Mouse (Mus musculus) urinary bladder, adult 18-20 months (tissue): ENCODE data around the gene Hoxa7.

Source experiments
- DNase-seq, 2 experiments: peaks; one replicate each; pipeline ENCODE4 v3.0.0; 2022; ENCODE audit warnings: low spot score in 2 of 2, mixed read lengths in 2 of 2

The Hoxa7 gene

DNA sequence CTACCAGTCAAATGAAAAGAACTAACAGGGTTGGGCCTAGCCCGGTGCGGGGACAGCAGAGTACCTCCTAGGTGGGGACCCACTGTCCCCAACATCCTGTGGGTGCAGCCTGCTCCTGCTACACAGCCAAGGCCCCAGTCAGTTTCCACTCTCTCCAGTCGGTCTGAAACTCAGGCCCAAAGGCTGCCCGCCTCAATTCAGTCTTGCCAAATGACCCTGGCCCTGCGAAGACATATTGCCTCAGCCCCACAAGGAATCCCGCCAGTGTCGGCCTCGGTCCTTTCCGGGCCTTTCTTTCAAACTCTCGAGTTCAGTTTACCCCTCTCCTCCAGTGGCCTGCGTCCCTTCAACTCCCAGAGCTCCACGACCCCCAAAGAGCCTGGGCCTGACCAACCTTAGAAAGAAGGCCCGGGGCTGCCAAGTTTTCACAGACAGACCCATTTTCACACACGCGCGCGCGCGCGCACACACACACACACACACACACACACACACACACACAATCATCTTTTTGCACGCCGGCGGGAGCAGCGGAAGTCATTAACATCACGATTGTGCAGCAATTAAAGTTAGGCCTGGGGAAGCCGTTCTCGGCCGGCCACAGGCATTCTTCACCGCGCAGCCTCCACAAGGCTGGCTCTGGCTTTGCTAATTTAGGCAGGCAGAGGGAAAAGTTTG, 21.4 kb downstream of the Hoxa7 start:
- DNase-seq, result no peak

- DNase-seq, result peak in 1 of 2 experiments; percentile 45
These were observed 24.4 kb downstream of the Hoxa7 start for GRCm38 (mm10) chr6:52197271-52197670.

- no peak for DNase-seq
These were observed 24.8 kb downstream of the Hoxa7 start for GRCm38 (mm10) chr6:52196811-52197210.

- DNase-seq, result no peak
These were observed 27.0 kb downstream of the Hoxa7 start for GRCm38 (mm10) chr6:52194690-52195089.

GRCm38 (mm10) chr6:52191860-52192550, 29.6 kb downstream of the Hoxa7 start:
- DNase-seq, result peak; percentile 73 to 81

DNA sequence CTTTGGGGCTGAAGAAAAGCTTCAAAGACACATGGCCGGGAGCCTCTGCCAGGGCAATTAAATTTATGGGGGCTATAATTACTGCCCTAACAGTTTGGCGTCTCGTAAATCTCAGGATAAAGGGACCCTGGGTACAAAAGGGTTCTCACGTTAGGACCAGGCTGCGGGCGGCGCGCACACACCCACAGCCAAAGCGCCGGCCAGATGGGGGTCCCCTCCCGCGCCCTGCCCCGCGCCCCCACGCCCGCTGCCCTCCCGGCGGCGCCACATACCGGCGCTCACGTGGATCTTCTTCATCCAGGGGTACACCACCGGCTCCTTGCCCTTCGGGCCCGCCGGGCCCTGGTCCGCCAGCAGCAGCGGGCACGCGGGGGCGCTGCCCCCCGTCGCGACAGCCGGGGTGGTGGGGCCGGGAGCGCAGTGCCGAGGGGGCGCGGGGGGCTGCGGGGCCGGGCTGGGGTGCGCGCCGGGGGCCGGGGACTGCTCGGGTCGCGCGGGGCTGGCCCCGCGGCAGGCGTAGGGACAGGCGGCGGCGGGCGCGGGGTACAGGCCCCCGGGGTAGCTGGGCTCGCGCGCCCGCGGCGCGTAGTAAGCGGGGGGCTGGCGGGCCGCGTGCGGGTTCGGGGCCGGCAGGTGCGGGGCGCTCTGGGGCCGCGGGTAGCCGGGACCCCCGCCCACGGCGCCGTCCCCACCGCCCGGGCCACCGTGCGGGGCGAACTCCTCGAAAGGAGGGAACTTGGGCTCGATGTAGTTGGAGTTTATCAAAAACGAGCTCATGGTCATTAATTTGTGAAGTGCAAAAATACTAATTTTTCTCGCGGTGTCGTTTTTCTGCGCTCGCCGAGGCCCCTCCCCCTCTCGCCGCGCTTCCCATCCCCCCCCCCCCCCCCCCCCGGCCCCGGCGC, 30.5 kb downstream of the Hoxa7 start, which contains the start of gene Hoxa4:
TSS of gene Hoxa4 (minus strand) at position 848 of the 905 bp plus-strand sequence.
- DNase-seq, result no peak

DNA sequence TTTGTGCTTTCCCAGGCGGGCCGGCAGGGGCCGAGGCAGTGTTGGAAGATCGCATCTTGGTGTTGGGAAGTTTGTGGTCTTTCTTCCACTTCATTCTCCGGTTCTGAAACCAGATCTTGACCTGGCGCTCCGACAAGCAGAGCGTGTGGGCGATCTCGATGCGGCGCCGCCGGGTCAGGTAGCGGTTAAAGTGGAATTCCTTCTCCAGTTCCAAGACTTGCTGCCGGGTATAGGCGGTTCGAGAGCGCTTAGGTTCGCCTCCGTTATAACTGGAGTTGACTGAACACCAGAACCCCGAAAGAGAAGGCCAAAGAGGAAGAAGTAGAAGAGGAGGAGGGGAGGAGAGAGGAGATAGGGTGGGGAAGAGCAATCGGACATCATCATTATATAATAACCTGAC, 31.2 kb downstream of the Hoxa7 start:
- no peak for DNase-seq

DNA sequence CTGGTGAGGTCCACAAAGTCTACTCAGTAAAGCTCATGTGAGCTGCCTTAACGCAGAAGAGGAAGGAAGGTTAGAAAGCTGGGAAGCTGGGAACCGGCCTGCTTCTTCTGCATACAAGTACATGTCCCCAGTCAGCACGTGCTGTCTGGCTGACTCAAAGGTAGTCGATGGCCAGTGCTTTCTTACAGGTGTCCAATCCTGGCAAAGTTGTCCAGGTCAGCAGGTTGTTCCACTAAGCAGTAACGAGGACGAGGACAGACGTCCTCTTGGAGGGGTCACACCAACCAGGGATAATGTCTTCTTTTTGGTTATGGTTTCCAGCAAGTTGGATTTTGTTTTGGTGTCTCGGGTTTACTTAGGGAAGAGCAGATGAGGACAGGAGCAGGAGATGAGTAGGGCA, 31.7 kb downstream of the Hoxa7 start:
- DNase-seq, result no peak

DNA sequence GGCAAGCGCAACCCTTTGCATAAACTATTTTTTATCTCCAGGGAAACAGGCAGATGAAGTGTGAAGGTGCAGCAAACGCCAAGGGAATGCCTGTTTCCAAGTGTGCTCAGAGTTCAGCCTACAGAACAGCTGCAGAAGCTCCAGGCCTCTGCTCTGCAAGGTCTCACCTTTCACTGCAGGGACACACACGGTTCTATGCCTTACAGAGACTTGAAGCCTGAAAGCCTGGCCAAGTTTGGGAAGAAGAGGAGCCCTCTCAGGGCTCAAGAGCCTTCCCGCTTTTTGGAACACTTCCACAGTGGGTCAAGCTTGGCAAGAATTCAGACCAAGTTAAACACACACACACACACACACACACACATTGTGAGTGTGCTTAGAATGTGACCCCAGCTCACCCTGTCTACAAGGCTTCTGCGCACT, 32.5 kb downstream of the Hoxa7 start:
- DNase-seq, result no peak

DNA sequence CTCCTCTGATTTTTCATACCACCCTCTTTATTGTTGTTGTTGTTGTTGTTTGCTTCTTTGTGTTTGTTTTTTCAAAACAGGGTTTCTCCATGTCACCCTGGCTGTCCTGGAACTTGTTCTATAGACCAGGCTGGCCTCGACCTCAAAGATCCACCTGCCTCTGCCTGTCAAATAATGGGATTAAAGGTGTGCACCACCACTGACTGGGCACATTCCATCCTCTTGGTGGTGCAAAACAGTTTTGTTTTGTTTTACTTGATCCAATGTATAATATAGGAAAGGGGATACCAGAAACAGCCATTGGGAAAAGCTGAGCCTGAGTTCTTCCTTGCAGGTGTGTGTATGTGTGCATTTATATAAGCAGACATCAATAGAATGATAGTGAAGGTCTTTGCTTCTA, 35.2 kb downstream of the Hoxa7 start:
- no peak for DNase-seq

DNA sequence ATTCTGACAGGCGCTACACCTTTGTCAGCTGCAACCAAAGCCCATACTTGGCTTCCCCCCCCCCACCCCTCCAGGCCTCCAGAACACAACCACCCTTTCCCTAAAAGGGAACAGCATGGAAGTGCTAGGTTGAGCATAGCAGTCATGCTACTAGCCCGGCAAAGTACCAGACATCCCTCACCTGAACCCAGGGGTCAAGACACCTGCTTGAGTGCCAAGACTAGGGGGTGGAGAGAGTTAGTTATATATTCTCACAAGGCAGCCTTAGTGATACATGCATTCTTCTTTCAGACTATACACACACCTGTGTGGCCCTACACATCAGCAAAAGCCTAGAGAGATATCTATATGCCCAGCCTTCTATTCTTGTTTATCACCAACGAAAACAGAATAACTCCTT, 35.8 kb downstream of the Hoxa7 start:
- DNase-seq, result no peak

DNA sequence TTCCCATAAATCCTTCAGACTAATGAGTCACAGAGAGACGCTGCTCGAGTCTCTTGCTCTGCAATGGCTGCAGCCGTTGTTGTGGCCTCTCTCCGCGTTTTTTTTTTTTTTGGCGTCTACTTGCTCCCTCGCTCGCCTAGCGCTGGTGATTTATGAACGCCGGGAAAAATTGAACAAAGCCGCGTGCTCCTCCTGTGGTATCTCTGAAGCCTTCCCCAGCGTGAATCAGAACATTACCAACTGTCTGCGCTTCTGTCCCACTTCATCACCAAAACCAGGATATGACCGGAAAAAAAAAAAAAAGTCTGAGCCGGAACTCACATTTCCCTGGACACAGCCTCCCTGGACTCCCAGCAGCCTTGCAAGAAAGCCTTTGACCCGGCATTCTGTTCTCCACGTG, 36.4 kb downstream of the Hoxa7 start:
- DNase-seq, result no peak

- no peak for DNase-seq
These were observed 37.0 kb downstream of the Hoxa7 start for GRCm38 (mm10) chr6:52184668-52185067.

- no peak for DNase-seq
These were observed 38.2 kb downstream of the Hoxa7 start for GRCm38 (mm10) chr6:52183311-52184080.

GRCm38 (mm10) chr6:52182793-52183192, 38.9 kb downstream of the Hoxa7 start:
- no peak for DNase-seq

- DNase-seq, result no peak
These were observed 39.6 kb downstream of the Hoxa7 start for GRCm38 (mm10) chr6:52182030-52182429.

GRCm38 (mm10) chr6:52180726-52181125, 40.9 kb downstream of the Hoxa7 start:
- DNase-seq, result no peak

- no peak for DNase-seq
These were observed 41.4 kb downstream of the Hoxa7 start for GRCm38 (mm10) chr6:52180213-52180710.

DNA sequence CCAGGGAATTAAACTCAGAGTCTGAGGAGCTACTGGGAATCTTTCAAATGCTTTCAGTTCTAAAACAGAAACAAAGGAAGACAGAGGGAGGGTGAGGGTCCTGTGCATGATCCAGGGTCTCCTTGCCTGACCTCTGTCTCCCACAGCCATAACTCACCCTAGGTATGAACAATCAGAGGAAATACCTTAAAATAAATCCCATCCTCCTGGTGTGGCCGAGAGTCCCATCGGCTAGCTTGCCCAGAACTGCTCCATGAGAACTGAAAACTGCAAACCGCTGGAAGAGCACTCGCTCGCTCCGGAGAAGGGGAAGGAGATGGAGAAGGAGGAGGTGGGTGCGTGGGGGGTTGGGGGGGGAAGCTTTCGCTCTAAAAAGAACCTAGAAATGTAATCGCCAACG, 42.0 kb downstream of the Hoxa7 start:
- DNase-seq, result no peak

DNA sequence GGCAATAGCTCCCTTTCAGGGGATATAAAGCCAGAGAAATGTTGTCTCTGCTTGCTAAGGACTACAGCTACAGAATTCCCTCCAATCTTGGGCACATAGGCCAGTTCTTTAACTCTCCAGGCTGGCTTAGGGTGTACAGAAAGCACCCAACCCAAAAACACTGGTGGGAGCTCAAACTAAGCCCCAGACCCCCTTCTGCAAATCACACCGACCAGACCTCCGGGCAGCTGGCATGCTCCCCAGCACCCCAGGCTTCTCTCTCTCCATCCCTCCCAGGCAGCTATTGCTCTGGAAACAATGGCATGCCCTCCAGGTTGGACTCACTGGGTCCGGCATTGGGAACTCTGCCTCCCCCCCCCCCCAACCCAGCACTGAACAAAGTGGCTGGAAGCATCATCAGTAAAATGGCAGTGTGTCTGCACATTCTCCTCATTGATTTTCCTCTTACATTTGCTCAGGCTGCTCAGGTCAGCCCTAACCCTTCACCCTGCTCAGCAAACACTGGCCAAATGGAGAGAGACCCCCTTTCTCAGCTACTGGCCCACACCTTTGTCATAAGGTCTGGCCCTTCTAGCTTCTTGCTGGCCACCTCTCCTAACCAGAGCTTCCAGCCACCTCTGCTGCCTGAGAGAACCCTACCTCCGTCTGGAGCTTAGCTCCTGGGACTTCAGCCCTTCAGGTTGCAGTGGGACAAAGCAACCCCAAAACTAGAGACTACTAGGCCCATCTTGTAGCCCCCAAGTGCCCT, 42.6 kb downstream of the Hoxa7 start:
- no peak for DNase-seq

DNA sequence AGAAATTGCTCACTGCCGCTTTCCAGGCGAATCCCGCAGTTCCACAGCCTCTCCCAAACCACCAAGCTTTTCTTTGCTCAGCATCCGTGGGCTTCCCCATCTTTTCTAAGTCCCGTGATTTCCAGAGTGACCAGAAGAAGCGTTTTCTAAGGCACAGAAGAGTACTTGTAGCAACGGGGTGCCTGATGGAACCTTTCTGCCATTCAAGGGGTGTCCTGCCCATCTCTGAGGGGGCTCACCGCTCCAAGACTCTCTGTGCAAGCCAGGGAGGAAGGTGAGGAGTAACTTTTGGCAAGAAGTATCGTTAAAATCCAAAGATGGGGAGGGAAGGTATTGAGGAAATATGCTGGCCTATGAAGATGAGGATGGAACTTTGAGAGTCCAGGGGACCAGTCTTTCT, 43.8 kb downstream of the Hoxa7 start:
- DNase-seq, result no peak
